Mouse (Mus musculus) MEL (cell line): ENCODE data around the gene Skida1.

Source experiments
- CTCF ChIP-seq, 3 experiments: IDR thresholded peaks in 2 of 3; conservative IDR thresholded peaks in 1 of 3; 2 replicates each; pipeline ENCODE4 v1.5.1; 2011 to 2012; ENCODE audit warnings: low read length in 3 of 3, low read depth in 2 of 3, mild to moderate bottlenecking in 2 of 3, improper control_type of control experiment in 1 of 3, inconsistent platforms in 1 of 3, mixed read lengths in 1 of 3, moderate library complexity in 1 of 3; ENCODE audit not compliant: control insufficient read depth in 1 of 3, insufficient read depth in 1 of 3, poor library complexity in 1 of 3, severe bottlenecking in 1 of 3
- E2F4 ChIP-seq: IDR thresholded peaks from 2 replicates; pipeline ENCODE4 v1.6.1; 2011; ENCODE audit warnings: low read depth, low read length, improper control_type of control experiment, borderline replicate concordance
- EP300 ChIP-seq, 2 experiments: IDR thresholded peaks; 2 replicates each; pipeline ENCODE4 v1.6.1; 2011; ENCODE audit warnings: improper control_type of control experiment in 2 of 2, low read length in 2 of 2, low read depth in 1 of 2, mild to moderate bottlenecking in 1 of 2
- ETS1 ChIP-seq: IDR thresholded peaks from 2 replicates; pipeline ENCODE4 v1.6.1; 2012; ENCODE audit warnings: low read depth, mild to moderate bottlenecking, inconsistent platforms, low read length, improper control_type of control experiment, moderate library complexity
- JUND ChIP-seq: IDR thresholded peaks from 2 replicates; pipeline ENCODE4 v1.6.1; 2011; ENCODE audit warnings: low read depth, mild to moderate bottlenecking, improper control_type of control experiment, low read length
- MXI1 ChIP-seq: IDR thresholded peaks from 2 replicates; pipeline ENCODE4 v1.6.1; 2011; ENCODE audit warnings: mild to moderate bottlenecking, low read depth, low read length, improper control_type of control experiment
- POLR2A ChIP-seq, 2 experiments: IDR thresholded peaks; 2 replicates each; pipeline ENCODE4 v1.6.1; 2011 to 2012; ENCODE audit warnings: low read length in 2 of 2, mild to moderate bottlenecking in 2 of 2, control low read depth in 1 of 2, improper control_type of control experiment in 1 of 2, low read depth in 1 of 2, moderate library complexity in 1 of 2; ENCODE audit not compliant: control insufficient read depth in 1 of 2, insufficient read depth in 1 of 2, poor library complexity in 1 of 2
- RCOR1 ChIP-seq: IDR thresholded peaks from 2 replicates; pipeline ENCODE4 v1.6.1; 2012; ENCODE audit warnings: low read depth, mild to moderate bottlenecking, inconsistent platforms, low read length, improper control_type of control experiment
- UBTF ChIP-seq: IDR thresholded peaks from 2 replicates; pipeline ENCODE4 v1.6.1; 2012; ENCODE audit warnings: low read depth, mild to moderate bottlenecking, inconsistent platforms, low read length, improper control_type of control experiment, moderate library complexity, borderline replicate concordance; ENCODE audit not compliant: insufficient read depth

DNA sequence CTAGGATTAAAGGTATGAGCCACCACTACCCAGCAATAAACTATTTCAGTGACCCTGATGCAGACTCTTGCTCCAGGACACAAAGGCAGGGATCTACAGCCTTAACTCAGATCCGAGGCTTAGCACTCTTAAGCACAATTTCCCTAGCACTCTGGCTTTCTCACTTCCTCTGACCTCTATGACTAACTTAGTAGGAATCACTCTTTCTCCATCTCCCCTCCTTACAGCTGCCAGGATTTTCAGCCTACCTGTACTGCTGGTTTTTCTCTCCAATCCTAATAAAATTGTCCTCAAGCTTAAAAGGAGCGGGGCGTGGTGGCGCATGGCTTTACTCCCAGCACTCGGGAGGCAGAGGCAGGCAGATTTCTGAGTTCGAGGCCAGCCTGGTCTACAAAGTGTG lies 31.5 kb downstream of the Skida1 start:
- TF ChIP-seq UBTF (no peak), POLR2A (IDR thresholded peaks at IDR 0.05; ENCODE audit: control insufficient read depth in 1 of 2, insufficient read depth in 1 of 2, low read depth in 1 of 2, low read length in 2 of 2, poor library complexity in 1 of 2) (no peak), E2F4 (no peak), JUND (no peak), MXI1 (no peak), EP300 (IDR thresholded peaks at IDR 0.05; ENCODE audit: low read depth in 1 of 2, low read length in 2 of 2) (no peak), ETS1 (no peak), RCOR1 (no peak), CTCF (IDR thresholded peaks at IDR 0.05 in 2 of 3, conservative IDR thresholded peaks at IDR 0.05 in 1 of 3; ENCODE audit: control insufficient read depth in 1 of 3, insufficient read depth in 1 of 3, low read depth in 2 of 3, low read length in 3 of 3, poor library complexity in 1 of 3, severe bottlenecking in 1 of 3) (no peak)
